Mouse (Mus musculus): ENCODE data around the gene Stk32b. TPM values are rescaled to one million over a fixed set of nuclear protein-coding genes. Genes with fewer than 3 reads are reported as not detected.

Gene Stk32b
- total and polyA plus RNA-seq, 2 experiments from 2014 or later = 0.08 to 0.44 TPM

GRCm38 (mm10) chr5:37592411-37592810, 124.6 kb downstream of the Stk32b start:
- WGBS = 71% methylated on average over 5 of the region's 5 CpGs
- H3K27ac ChIP-seq (ENCODE audit: low read depth) = no peak overlapping the region
- TF ChIP-seq EP300 (IDR thresholded peaks at IDR 0.05; ENCODE audit: low read depth) (no peak), CTCF (IDR thresholded peaks at IDR 0.05; ENCODE audit: low read depth) (no peak)
- no peaks in the 10 kb centered on the region for H3K27me3 ChIP-seq (ENCODE audit: control insufficient read depth, insufficient read depth, low read length)
- no peaks in the 10 kb centered on the region for H3K36me3 ChIP-seq (replicated peaks; ENCODE audit: control insufficient read depth, insufficient read depth, low read length)
- 0 out of 2 replicates have a peak, but pooled peaks cover under 1% of the 10 kb centered on the region for H3K4me1 ChIP-seq (ENCODE audit: control insufficient read depth, insufficient read depth)
- no peak for DNase-seq (ENCODE audit: low spot score)
- H3K4me2 ChIP-seq (ENCODE audit: low read depth, low read length) = no peak overlapping the region
- ATAC-seq (ENCODE audit: insufficient read depth, low read depth) = no peak
- no peak overlapping the region for H3K4me3 ChIP-seq (ENCODE audit: low read depth, low read length)
- H3K9ac ChIP-seq (replicated peaks; ENCODE audit: low read depth, low read length) = no peak overlapping the region
- H3K9me3 ChIP-seq (replicated peaks; ENCODE audit: control insufficient read depth, low read length) = no peaks in the 10 kb centered on the region

GRCm38 (mm10) chr5:37587861-37588260, 129.1 kb downstream of the Stk32b start:
- H3K9ac ChIP-seq (replicated peaks; ENCODE audit: low read depth, low read length) = no peak overlapping the region
- ATAC-seq (ENCODE audit: insufficient read depth, low read depth) = peak; percentile 49; the same call in 1 of the 2 replicates
- H3K9me3 ChIP-seq (replicated peaks; ENCODE audit: control insufficient read depth, low read length) = no peaks in the 10 kb centered on the region
- peak; percentile 58 for DNase-seq (ENCODE audit: low spot score)
- no peaks in the 10 kb centered on the region for H3K27me3 ChIP-seq (ENCODE audit: control insufficient read depth, insufficient read depth, low read length)
- H3K4me3 ChIP-seq (ENCODE audit: low read depth, low read length) = no peak overlapping the region
- H3K27ac ChIP-seq (ENCODE audit: low read depth) = no peak overlapping the region; the same call in 1 of the 2 replicates
- TF ChIP-seq CTCF (IDR thresholded peaks at IDR 0.05; ENCODE audit: low read depth) = no peak
- no peak for TF ChIP-seq EP300 (IDR thresholded peaks at IDR 0.05; ENCODE audit: low read depth)
- 0 out of 2 replicates have a peak, but pooled peaks cover 5% of the 10 kb centered on the region for H3K4me1 ChIP-seq (ENCODE audit: control insufficient read depth, insufficient read depth)
- WGBS = 37% methylated on average over 5 of the region's 5 CpGs
- no peak overlapping the region for H3K4me2 ChIP-seq (ENCODE audit: low read depth, low read length)
- no peaks in the 10 kb centered on the region for H3K36me3 ChIP-seq (replicated peaks; ENCODE audit: control insufficient read depth, insufficient read depth, low read length)

- H3K9me3 ChIP-seq (replicated peaks; ENCODE audit: control insufficient read depth, low read length) = no peaks in the 10 kb centered on the region
- DNase-seq (ENCODE audit: low spot score) (no peak), ATAC-seq (ENCODE audit: insufficient read depth, low read depth) (no peak)
- no peak overlapping the region for H3K4me2 ChIP-seq (ENCODE audit: low read depth, low read length)
- no peaks in the 10 kb centered on the region for H3K27me3 ChIP-seq (ENCODE audit: control insufficient read depth, insufficient read depth, low read length)
- H3K4me1 ChIP-seq (ENCODE audit: control insufficient read depth, insufficient read depth) = 0 out of 2 replicates have a peak, but pooled peaks cover 5% of the 10 kb centered on the region
- no peak overlapping the region for H3K27ac ChIP-seq (ENCODE audit: low read depth)
- no peaks in the 10 kb centered on the region for H3K36me3 ChIP-seq (replicated peaks; ENCODE audit: control insufficient read depth, insufficient read depth, low read length)
- TF ChIP-seq EP300 (IDR thresholded peaks at IDR 0.05; ENCODE audit: low read depth) (no peak), CTCF (IDR thresholded peaks at IDR 0.05; ENCODE audit: low read depth) (no peak)
- WGBS = 67% methylated on average over 6 of the region's 6 CpGs
- no peak overlapping the region for H3K9ac ChIP-seq (replicated peaks; ENCODE audit: low read depth, low read length)
- no peak overlapping the region for H3K4me3 ChIP-seq (ENCODE audit: low read depth, low read length)
Measured at GRCm38 (mm10) chr5:37586071-37586470, 130.9 kb downstream of the Stk32b start.

GRCm38 (mm10) chr5:37575427-37575826, 141.5 kb downstream of the Stk32b start:
- TF ChIP-seq CTCF (IDR thresholded peaks at IDR 0.05; ENCODE audit: low read depth) (no peak), EP300 (IDR thresholded peaks at IDR 0.05; ENCODE audit: low read depth) (no peak)
- WGBS = 69% methylated on average over 6 of the region's 6 CpGs
- DNase-seq (ENCODE audit: low spot score) (no peak), ATAC-seq (ENCODE audit: insufficient read depth, low read depth) (no peak)
- Histone ChIP-seq H3K4me2 (ENCODE audit: low read depth, low read length) (no peak overlapping the region), H3K4me3 (ENCODE audit: low read depth, low read length) (no peak overlapping the region), H3K27ac (ENCODE audit: low read depth) (no peak overlapping the region), H3K4me1 (ENCODE audit: control insufficient read depth, insufficient read depth) (no peaks in the 10 kb centered on the region), H3K9me3 (replicated peaks; ENCODE audit: control insufficient read depth, low read length) (no peaks in the 10 kb centered on the region), H3K27me3 (ENCODE audit: control insufficient read depth, insufficient read depth, low read length) (no peaks in the 10 kb centered on the region), H3K9ac (replicated peaks; ENCODE audit: low read depth, low read length) (no peak overlapping the region), H3K36me3 (replicated peaks; ENCODE audit: control insufficient read depth, insufficient read depth, low read length) (no peaks in the 10 kb centered on the region)

- H3K9me3 ChIP-seq (replicated peaks; ENCODE audit: control insufficient read depth, low read length) = no peaks in the 10 kb centered on the region
- H3K4me1 ChIP-seq (ENCODE audit: control insufficient read depth, insufficient read depth) = no peaks in the 10 kb centered on the region
- DNase-seq (ENCODE audit: low spot score) = peak; percentile 7
- 62% methylated on average over 6 of the region's 6 CpGs for WGBS
- no peak overlapping the region for H3K27ac ChIP-seq (ENCODE audit: low read depth)
- no peaks in the 10 kb centered on the region for H3K36me3 ChIP-seq (replicated peaks; ENCODE audit: control insufficient read depth, insufficient read depth, low read length)
- no peak for TF ChIP-seq EP300 (IDR thresholded peaks at IDR 0.05; ENCODE audit: low read depth)
- no peak for TF ChIP-seq CTCF (IDR thresholded peaks at IDR 0.05; ENCODE audit: low read depth)
- no peak overlapping the region for H3K4me3 ChIP-seq (ENCODE audit: low read depth, low read length)
- no peaks in the 10 kb centered on the region for H3K27me3 ChIP-seq (ENCODE audit: control insufficient read depth, insufficient read depth, low read length)
- ATAC-seq (ENCODE audit: insufficient read depth, low read depth) = no peak
- H3K9ac ChIP-seq (replicated peaks; ENCODE audit: low read depth, low read length) = no peak overlapping the region
- H3K4me2 ChIP-seq (ENCODE audit: low read depth, low read length) = no peak overlapping the region
Measured at GRCm38 (mm10) chr5:37557274-37557815, 159.6 kb downstream of the Stk32b start.

GRCm38 (mm10) chr5:37554231-37554630, 162.7 kb downstream of the Stk32b start:
- Histone ChIP-seq H3K4me2 (ENCODE audit: low read depth, low read length) (no peak overlapping the region), H3K36me3 (replicated peaks; ENCODE audit: control insufficient read depth, insufficient read depth, low read length) (no peaks in the 10 kb centered on the region), H3K27me3 (ENCODE audit: control insufficient read depth, insufficient read depth, low read length) (no peaks in the 10 kb centered on the region), H3K4me1 (ENCODE audit: control insufficient read depth, insufficient read depth) (no peaks in the 10 kb centered on the region), H3K9ac (replicated peaks; ENCODE audit: low read depth, low read length) (no peak overlapping the region), H3K4me3 (ENCODE audit: low read depth, low read length) (no peak overlapping the region), H3K9me3 (replicated peaks; ENCODE audit: control insufficient read depth, low read length) (no peaks in the 10 kb centered on the region), H3K27ac (ENCODE audit: low read depth) (no peak overlapping the region)
- no peak for ATAC-seq (ENCODE audit: insufficient read depth, low read depth)
- DNase-seq (ENCODE audit: low spot score) = no peak
- 77% methylated on average over 4 of the region's 4 CpGs for WGBS
- no peak for TF ChIP-seq CTCF (IDR thresholded peaks at IDR 0.05; ENCODE audit: low read depth)
- no peak for TF ChIP-seq EP300 (IDR thresholded peaks at IDR 0.05; ENCODE audit: low read depth)

All from heart, postnatal 0 days (tissue).